Mouse (Mus musculus): ENCODE data around the gene Hsdl2.

GRCm38 (mm10) chr4:59630122-59630521 is 48.8 kb downstream of the Hsdl2 start:
- TF ChIP-seq GATA1 (IDR thresholded peaks at IDR 0.05; ENCODE audit: low read length): no peak
- TF ChIP-seq TAL1 (IDR thresholded peaks at IDR 0.05; ENCODE audit: low read length): no peak

Data from erythroblast, embryonic 14.5 days (primary cell).